Mouse (Mus musculus): ENCODE results near the gene Slc7a7. TPM values are rescaled to one million over a fixed set of nuclear protein-coding genes. Genes with fewer than 3 reads are reported as not detected.

Gene Slc7a7
- polyA plus RNA-seq, 1 experiment from 2014 or later: 3.9 TPM

GRCm38 (mm10) chr14:54415241-54416020 is 2.1 kb downstream of the Slc7a7 start:
- H3K27ac ChIP-seq (ENCODE audit: low read length): no peak overlapping the region
- no peaks in the 10 kb centered on the region; the same call in 1 of the 2 replicates for H3K4me1 ChIP-seq (replicated peaks; ENCODE audit: control insufficient read depth, insufficient read depth, low read length)
- no peaks in the 10 kb centered on the region for H3K36me3 ChIP-seq (ENCODE audit: control insufficient read depth, insufficient read depth)
- 13% methylated on average over 13 of the region's 13 CpGs for WGBS
- H3K4me2 ChIP-seq (ENCODE audit: low read length): no peak overlapping the region
- no peak for ATAC-seq
- H3K27me3 ChIP-seq (replicated peaks; ENCODE audit: control insufficient read depth, insufficient read depth, low read length): 0 out of 2 replicates have a peak, but pooled peaks cover 5% of the 10 kb centered on the region
- no peaks in the 10 kb centered on the region for H3K9me3 ChIP-seq (ENCODE audit: control insufficient read depth, low read length)
- H3K9ac ChIP-seq (replicated peaks; ENCODE audit: low read depth, low read length): no peak overlapping the region
- H3K4me3 ChIP-seq (replicated peaks; ENCODE audit: low read length): no peak overlapping the region

GRCm38 (mm10) chr14:54413877-54414700 is 3.5 kb downstream of the Slc7a7 start:
- no peak overlapping the region for H3K4me3 ChIP-seq (replicated peaks; ENCODE audit: low read length)
- no peak overlapping the region for H3K27ac ChIP-seq (ENCODE audit: low read length)
- peak; percentile 18; the same call in 1 of the 2 replicates for ATAC-seq
- no peaks in the 10 kb centered on the region; the same call in 1 of the 2 replicates for H3K4me1 ChIP-seq (replicated peaks; ENCODE audit: control insufficient read depth, insufficient read depth, low read length)
- no peak overlapping the region; the same call in 1 of the 2 replicates for H3K4me2 ChIP-seq (ENCODE audit: low read length)
- H3K36me3 ChIP-seq (ENCODE audit: control insufficient read depth, insufficient read depth): no peaks in the 10 kb centered on the region
- 10% methylated on average over 18 of the region's 18 CpGs for WGBS
- H3K9me3 ChIP-seq (ENCODE audit: control insufficient read depth, low read length): no peaks in the 10 kb centered on the region
- H3K27me3 ChIP-seq (replicated peaks; ENCODE audit: control insufficient read depth, insufficient read depth, low read length): 0 out of 2 replicates have a peak, but pooled peaks cover 5% of the 10 kb centered on the region
- 0 out of 2 replicates have a peak overlapping the region, but pooled peaks have one; percentile 22 for H3K9ac ChIP-seq (replicated peaks; ENCODE audit: low read depth, low read length)

- Histone ChIP-seq H3K4me3 (replicated peaks; ENCODE audit: low read length) (no peak overlapping the region), H3K4me1 (replicated peaks; ENCODE audit: control insufficient read depth, insufficient read depth, low read length) (no peaks in the 10 kb centered on the region; the same call in 1 of the 2 replicates), H3K27ac (ENCODE audit: low read length) (no peak overlapping the region), H3K9ac (replicated peaks; ENCODE audit: low read depth, low read length) (no peak overlapping the region), H3K4me2 (ENCODE audit: low read length) (no peak overlapping the region), H3K36me3 (ENCODE audit: control insufficient read depth, insufficient read depth) (no peaks in the 10 kb centered on the region), H3K9me3 (ENCODE audit: control insufficient read depth, low read length) (no peaks in the 10 kb centered on the region), H3K27me3 (replicated peaks; ENCODE audit: control insufficient read depth, insufficient read depth, low read length) (0 out of 2 replicates have a peak, but pooled peaks cover 2% of the 10 kb centered on the region)
- 33% methylated on average over 2 of the region's 2 CpGs for WGBS
- 0 out of 2 replicates have a peak, but pooled peaks have one; percentile 29 for ATAC-seq
Observed at GRCm38 (mm10) chr14:54412629-54413170, 4.9 kb downstream of the Slc7a7 start.

- Histone ChIP-seq H3K4me3 (replicated peaks; ENCODE audit: low read length) (no peak overlapping the region), H3K27ac (ENCODE audit: low read length) (no peak overlapping the region), H3K9ac (replicated peaks; ENCODE audit: low read depth, low read length) (no peak overlapping the region), H3K4me2 (ENCODE audit: low read length) (no peak overlapping the region), H3K4me1 (replicated peaks; ENCODE audit: control insufficient read depth, insufficient read depth, low read length) (no peaks in the 10 kb centered on the region; the same call in 1 of the 2 replicates), H3K9me3 (ENCODE audit: control insufficient read depth, low read length) (no peaks in the 10 kb centered on the region), H3K27me3 (replicated peaks; ENCODE audit: control insufficient read depth, insufficient read depth, low read length) (no peaks in the 10 kb centered on the region), H3K36me3 (ENCODE audit: control insufficient read depth, insufficient read depth) (no peaks in the 10 kb centered on the region)
- 33% methylated on average over 9 of the region's 9 CpGs for WGBS
- ATAC-seq: no peak
Observed at GRCm38 (mm10) chr14:54412000-54412576, 5.5 kb downstream of the Slc7a7 start.

GRCm38 (mm10) chr14:54409980-54410810 is 7.4 kb downstream of the Slc7a7 start:
- no peak for ATAC-seq
- no peaks in the 10 kb centered on the region for H3K36me3 ChIP-seq (ENCODE audit: control insufficient read depth, insufficient read depth)
- no peak overlapping the region for H3K4me3 ChIP-seq (replicated peaks; ENCODE audit: low read length)
- H3K4me2 ChIP-seq (ENCODE audit: low read length): no peak overlapping the region
- H3K9me3 ChIP-seq (ENCODE audit: control insufficient read depth, low read length): no peaks in the 10 kb centered on the region
- WGBS: 35% methylated on average over 17 of the region's 17 CpGs
- no peak overlapping the region for H3K9ac ChIP-seq (replicated peaks; ENCODE audit: low read depth, low read length)
- H3K4me1 ChIP-seq (replicated peaks; ENCODE audit: control insufficient read depth, insufficient read depth, low read length): no peaks in the 10 kb centered on the region; the same call in 1 of the 2 replicates
- H3K27ac ChIP-seq (ENCODE audit: low read length): no peak overlapping the region
- H3K27me3 ChIP-seq (replicated peaks; ENCODE audit: control insufficient read depth, insufficient read depth, low read length): no peaks in the 10 kb centered on the region

- H3K27ac ChIP-seq (ENCODE audit: low read length): no peak overlapping the region
- H3K9ac ChIP-seq (replicated peaks; ENCODE audit: low read depth, low read length): no peak overlapping the region
- no peaks in the 10 kb centered on the region; the same call in 1 of the 2 replicates for H3K4me1 ChIP-seq (replicated peaks; ENCODE audit: control insufficient read depth, insufficient read depth, low read length)
- H3K4me2 ChIP-seq (ENCODE audit: low read length): no peak overlapping the region
- ATAC-seq: no peak
- H3K9me3 ChIP-seq (ENCODE audit: control insufficient read depth, low read length): no peaks in the 10 kb centered on the region
- no peaks in the 10 kb centered on the region for H3K27me3 ChIP-seq (replicated peaks; ENCODE audit: control insufficient read depth, insufficient read depth, low read length)
- WGBS: 78% methylated on average over 7 of the region's 7 CpGs
- no peaks in the 10 kb centered on the region for H3K36me3 ChIP-seq (ENCODE audit: control insufficient read depth, insufficient read depth)
- no peak overlapping the region for H3K4me3 ChIP-seq (replicated peaks; ENCODE audit: low read length)
Observed at GRCm38 (mm10) chr14:54409057-54409645, 8.4 kb downstream of the Slc7a7 start.

GRCm38 (mm10) chr14:54408336-54409056 is 9.1 kb downstream of the Slc7a7 start:
- H3K4me1 ChIP-seq (replicated peaks; ENCODE audit: control insufficient read depth, insufficient read depth, low read length): no peaks in the 10 kb centered on the region
- WGBS: 81% methylated on average over 25 of the region's 25 CpGs

GRCm38 (mm10) chr14:54401723-54402122 is 15.9 kb downstream of the Slc7a7 start:
- no peaks in the 10 kb centered on the region for H3K4me1 ChIP-seq (replicated peaks; ENCODE audit: control insufficient read depth, insufficient read depth, low read length)
- 77% methylated on average over 3 of the region's 3 CpGs for WGBS
- H3K9me3 ChIP-seq (ENCODE audit: control insufficient read depth, low read length): no peaks in the 10 kb centered on the region
- H3K27me3 ChIP-seq (replicated peaks; ENCODE audit: control insufficient read depth, insufficient read depth, low read length): no peaks in the 10 kb centered on the region
- no peak overlapping the region for H3K4me2 ChIP-seq (ENCODE audit: low read length)
- no peak for ATAC-seq
- H3K27ac ChIP-seq (ENCODE audit: low read length): no peak overlapping the region
- no peak overlapping the region for H3K4me3 ChIP-seq (replicated peaks; ENCODE audit: low read length)
- no peaks in the 10 kb centered on the region for H3K36me3 ChIP-seq (ENCODE audit: control insufficient read depth, insufficient read depth)
- H3K9ac ChIP-seq (replicated peaks; ENCODE audit: low read depth, low read length): no peak overlapping the region

More at GRCm38 (mm10) chr14:54408336-54409056, 9.1 kb downstream of the Slc7a7 start:
- Histone ChIP-seq H3K36me3 (ENCODE audit: control insufficient read depth, insufficient read depth) (no peaks in the 10 kb centered on the region), H3K9ac (replicated peaks; ENCODE audit: low read depth, low read length) (no peak overlapping the region), H3K27ac (ENCODE audit: low read length) (no peak overlapping the region), H3K4me3 (replicated peaks; ENCODE audit: low read length) (no peak overlapping the region), H3K27me3 (replicated peaks; ENCODE audit: control insufficient read depth, insufficient read depth, low read length) (no peaks in the 10 kb centered on the region), H3K9me3 (ENCODE audit: control insufficient read depth, low read length) (no peaks in the 10 kb centered on the region), H3K4me2 (ENCODE audit: low read length) (no peak overlapping the region)
- no peak for ATAC-seq

All from forebrain, embryonic 16.5 days (tissue).